Mouse (Mus musculus): ENCODE measurements around the gene Nup205.

- TF ChIP-seq CTCF (IDR thresholded peaks at IDR 0.05; ENCODE audit: borderline replicate concordance, extremely low read depth, insufficient read depth, insufficient read length): no peak
- TF ChIP-seq POLR2A (IDR thresholded peaks at IDR 0.05; ENCODE audit: borderline replicate concordance, extremely low read depth, insufficient read depth, insufficient read length, poor library complexity, severe bottlenecking): no peak
Measured at GRCm38 (mm10) chr6:35225696-35226095, 48.5 kb downstream of the Nup205 start.

Data from brain, embryonic 14.5 days (tissue).